Mouse (Mus musculus): ENCODE measurements around the gene Cacna1c.

Cacna1c gene

GRCm38 (mm10) chr6:118897101-118897500 lies 299.1 kb downstream of the Cacna1c start:
- no peak for DNase-seq

- DNase-seq: no peak
These were observed 302.2 kb downstream of the Cacna1c start for GRCm38 (mm10) chr6:118894043-118894442.

- DNase-seq: no peak
These were observed 306.8 kb downstream of the Cacna1c start for GRCm38 (mm10) chr6:118889441-118889840.

GRCm38 (mm10) chr6:118887032-118887431 lies 309.2 kb downstream of the Cacna1c start:
- no peak for DNase-seq

- no peak for DNase-seq
These were observed 311.3 kb downstream of the Cacna1c start for GRCm38 (mm10) chr6:118884961-118885360.

GRCm38 (mm10) chr6:118884073-118884551 lies 312.1 kb downstream of the Cacna1c start:
- no peak for DNase-seq

- no peak for DNase-seq
These were observed 320.0 kb downstream of the Cacna1c start for GRCm38 (mm10) chr6:118876204-118876603.

- no peak for DNase-seq
These were observed 325.9 kb downstream of the Cacna1c start for GRCm38 (mm10) chr6:118870241-118870841.

- no peak for DNase-seq
These were observed 328.8 kb downstream of the Cacna1c start for GRCm38 (mm10) chr6:118867384-118867783.

GRCm38 (mm10) chr6:118866889-118867288 lies 329.3 kb downstream of the Cacna1c start:
- DNase-seq: no peak

- DNase-seq: no peak
These were observed 330.3 kb downstream of the Cacna1c start for GRCm38 (mm10) chr6:118865777-118866380.

GRCm38 (mm10) chr6:118864696-118865620 lies 331.3 kb downstream of the Cacna1c start:
- DNase-seq: no peak

GRCm38 (mm10) chr6:118862727-118863126 lies 333.5 kb downstream of the Cacna1c start:
- no peak for DNase-seq

GRCm38 (mm10) chr6:118862091-118862490 lies 334.1 kb downstream of the Cacna1c start:
- DNase-seq: no peak

GRCm38 (mm10) chr6:118858431-118858830 lies 337.8 kb downstream of the Cacna1c start:
- DNase-seq: no peak

- DNase-seq: no peak
These were observed 344.1 kb downstream of the Cacna1c start for GRCm38 (mm10) chr6:118852131-118852530.

GRCm38 (mm10) chr6:118851086-118851485 lies 345.1 kb downstream of the Cacna1c start:
- DNase-seq: no peak

- DNase-seq: no peak
These were observed 347.6 kb downstream of the Cacna1c start for GRCm38 (mm10) chr6:118848640-118849039.

- no peak for DNase-seq
These were observed 348.5 kb downstream of the Cacna1c start for GRCm38 (mm10) chr6:118847751-118848150.

- no peak for DNase-seq
These were observed 350.4 kb downstream of the Cacna1c start for GRCm38 (mm10) chr6:118845829-118846228.

- DNase-seq: no peak
These were observed 351.0 kb downstream of the Cacna1c start for GRCm38 (mm10) chr6:118845180-118845579.

- no peak for DNase-seq
These were observed 352.7 kb downstream of the Cacna1c start for GRCm38 (mm10) chr6:118843566-118843965.

- no peak for DNase-seq
These were observed 354.3 kb downstream of the Cacna1c start for GRCm38 (mm10) chr6:118841892-118842291.
